8 mouse cellular contexts compared by ENCODE assay signal in genomic region chr11:5099576-5100183, GRCm38 (mm10). TPM values are rescaled to one million over a fixed set of nuclear protein-coding genes. Genes with fewer than 3 reads are reported as not detected.
A peak's percentile ranks its signal among the peaks of the same experiment; 100 is the strongest.
DNase-seq lines count a peak whose midpoint lies in the region; ATAC-seq and TF ChIP-seq lines count a peak whose summit lies in the region.

No protein-coding gene starts in this region.

- peak; percentile 91 for DNase-seq in 416B (ENCODE audit: low read depth)
- DNase-seq in adrenal gland, postnatal 4 days (ENCODE audit: low spot score in 2 of 2): peak; percentile 44 to 76
- peak; percentile 95 for DNase-seq in heart, embryonic 10.5 days (ENCODE audit: low spot score)
- peak; percentile 84 for DNase-seq in midbrain, postnatal 0 days (ENCODE audit: low spot score)
- peak; percentile 75 to 86 for DNase-seq in spleen, postnatal 10 days (ENCODE audit: low spot score in 2 of 2)

- H3K4me3 ChIP-seq in embryonic facial prominence, embryonic 15.5 days (replicated peaks): peak overlapping the region; percentile 67
- H3K4me3 ChIP-seq in heart, embryonic 10.5 days: peak overlapping the region; percentile 99
- H3K4me3 ChIP-seq in kidney, embryonic 15.5 days (replicated peaks): peak overlapping the region; percentile 72
- peak overlapping the region; percentile 98 for H3K4me3 ChIP-seq in limb, embryonic 15.5 days
- H3K4me3 ChIP-seq in midbrain, postnatal 0 days (ENCODE audit: low read depth, low read length): peak overlapping the region; percentile 99

- TF ChIP-seq CTCF in midbrain, postnatal 0 days (IDR thresholded peaks at IDR 0.05): no peak

- no peaks in the 10 kb centered on the region for H3K9me3 ChIP-seq in embryonic facial prominence, embryonic 15.5 days (replicated peaks)
- H3K9me3 ChIP-seq in heart, embryonic 10.5 days: no peaks in the 10 kb centered on the region
- no peaks in the 10 kb centered on the region for H3K9me3 ChIP-seq in kidney, embryonic 15.5 days (replicated peaks)
- no peaks in the 10 kb centered on the region for H3K9me3 ChIP-seq in limb, embryonic 15.5 days
- H3K9me3 ChIP-seq in midbrain, postnatal 0 days (ENCODE audit: low read length): no peaks in the 10 kb centered on the region

- H3K9ac ChIP-seq in embryonic facial prominence, embryonic 15.5 days: peak overlapping the region; percentile 84
- H3K9ac ChIP-seq in kidney, embryonic 15.5 days: peak overlapping the region; percentile 89
- peak overlapping the region; percentile 99 for H3K9ac ChIP-seq in limb, embryonic 15.5 days
- H3K9ac ChIP-seq in midbrain, postnatal 0 days (replicated peaks; ENCODE audit: low read length, poor library complexity, severe bottlenecking): peak overlapping the region; percentile 98

- peaks cover 36% of the 10 kb centered on the region for H3K4me1 ChIP-seq in embryonic facial prominence, embryonic 15.5 days
- peaks cover 27% of the 10 kb centered on the region for H3K4me1 ChIP-seq in heart, embryonic 10.5 days
- peaks cover 36% of the 10 kb centered on the region for H3K4me1 ChIP-seq in kidney, embryonic 15.5 days
- H3K4me1 ChIP-seq in limb, embryonic 15.5 days: peaks cover 31% of the 10 kb centered on the region
- H3K4me1 ChIP-seq in midbrain, postnatal 0 days (ENCODE audit: insufficient read depth, low read length): peaks cover 13% of the 10 kb centered on the region; the same call in 1 of the 2 replicates

- H3K27ac ChIP-seq in embryonic facial prominence, embryonic 15.5 days (replicated peaks): peak overlapping the region; percentile 99
- peak overlapping the region; percentile 100 for H3K27ac ChIP-seq in heart, embryonic 10.5 days
- peak overlapping the region; percentile 96 for H3K27ac ChIP-seq in kidney, embryonic 15.5 days
- H3K27ac ChIP-seq in limb, embryonic 15.5 days: peak overlapping the region; percentile 99
- peak overlapping the region; percentile 97 for H3K27ac ChIP-seq in midbrain, postnatal 0 days (ENCODE audit: low read depth, low read length)

- H3K36me3 ChIP-seq in embryonic facial prominence, embryonic 15.5 days: peaks cover 12% of the 10 kb centered on the region; the same call in 1 of the 2 replicates
- H3K36me3 ChIP-seq in heart, embryonic 10.5 days: peaks cover 25% of the 10 kb centered on the region
- peaks cover 20% of the 10 kb centered on the region for H3K36me3 ChIP-seq in kidney, embryonic 15.5 days
- H3K36me3 ChIP-seq in limb, embryonic 15.5 days: peaks cover 17% of the 10 kb centered on the region
- H3K36me3 ChIP-seq in midbrain, postnatal 0 days (ENCODE audit: insufficient read depth, low read length): peaks cover 13% of the 10 kb centered on the region

- peak; percentile 76 for ATAC-seq in embryonic facial prominence, embryonic 15.5 days (ENCODE audit: insufficient number of reproducible peaks, low FRiP score, low TSS enrichment, low read depth)
- peak; percentile 77 for ATAC-seq in kidney, embryonic 15.5 days (replicated peaks; ENCODE audit: low FRiP score)
- ATAC-seq in limb, embryonic 15.5 days (ENCODE audit: insufficient number of reproducible peaks, low FRiP score, low TSS enrichment, low read depth): peak; percentile 80
- ATAC-seq in midbrain, postnatal 0 days (ENCODE audit: low FRiP score): peak; percentile 60

- under 1% methylated on average over 31 of the region's 31 CpGs for WGBS in embryonic facial prominence, embryonic 15.5 days
- WGBS in heart, embryonic 10.5 days: under 1% methylated on average over 31 of the region's 31 CpGs
- under 1% methylated on average over 27 of the region's 31 CpGs for WGBS in kidney, embryonic 15.5 days
- WGBS in limb, embryonic 15.5 days: under 1% methylated on average over 29 of the region's 31 CpGs
- WGBS in midbrain, postnatal 0 days: under 1% methylated on average over 23 of the region's 31 CpGs

- H3K4me2 ChIP-seq in embryonic facial prominence, embryonic 15.5 days (replicated peaks): peak overlapping the region; percentile 86
- H3K4me2 ChIP-seq in kidney, embryonic 15.5 days: peak overlapping the region; percentile 76
- peak overlapping the region; percentile 83 for H3K4me2 ChIP-seq in limb, embryonic 15.5 days
- H3K4me2 ChIP-seq in midbrain, postnatal 0 days (ENCODE audit: low read depth, low read length, poor library complexity, severe bottlenecking): peak overlapping the region; percentile 67

- H3K27me3 ChIP-seq in embryonic facial prominence, embryonic 15.5 days: no peaks in the 10 kb centered on the region
- H3K27me3 ChIP-seq in heart, embryonic 10.5 days (ENCODE audit: insufficient read depth, poor library complexity, severe bottlenecking): no peaks in the 10 kb centered on the region
- H3K27me3 ChIP-seq in kidney, embryonic 15.5 days: no peaks in the 10 kb centered on the region
- no peaks in the 10 kb centered on the region for H3K27me3 ChIP-seq in limb, embryonic 15.5 days
- H3K27me3 ChIP-seq in midbrain, postnatal 0 days (ENCODE audit: insufficient read depth, low read length): no peaks in the 10 kb centered on the region

RNA-seq across cellular contexts. Expression of gene Ewsr1, which starts 0.6 kb away (rescaled TPM):
- total RNA-seq in adrenal gland, postnatal 4 days (2021): 100 to 1,000 TPM; 523 to 585 TPM
- polyA plus RNA-seq in embryonic facial prominence, embryonic 15.5 days (2015; fragmentation: Nextera tagmentation; extraction: Ambion mirVana): 691 and 729 TPM in 2 replicates
- polyA plus RNA-seq in heart, embryonic 10.5 days (2016; fragmentation: Nextera tagmentation; extraction: Ambion mirVana): 569 and 680 TPM in 2 replicates
- 788 and 840 TPM in 2 replicates for polyA plus RNA-seq in kidney, embryonic 15.5 days (2015; fragmentation: Nextera tagmentation; extraction: Ambion mirVana)
- 655 and 680 TPM in 2 replicates for polyA plus RNA-seq in limb, embryonic 15.5 days (2015; fragmentation: Nextera tagmentation; extraction: Ambion mirVana)
- total RNA-seq in midbrain, postnatal 0 days (2014; rRNA removed): 315 and 338 TPM in 2 replicates
- 353 and 371 TPM in 2 replicates for polyA plus RNA-seq in midbrain, postnatal 0 days (2015; fragmentation: Nextera tagmentation; extraction: Ambion mirVana)

RNA-seq across cellular contexts. Expression of gene Rhbdd3, which starts 1.0 kb away (rescaled TPM):
- total RNA-seq in adrenal gland, postnatal 4 days (2021): 10 to 100 TPM; 29.5 to 34.1 TPM
- 28.8 and 29.4 TPM in 2 replicates for polyA plus RNA-seq in embryonic facial prominence, embryonic 15.5 days (2015; fragmentation: Nextera tagmentation; extraction: Ambion mirVana)
- polyA plus RNA-seq in heart, embryonic 10.5 days (2016; fragmentation: Nextera tagmentation; extraction: Ambion mirVana): 34.2 and 35.0 TPM in 2 replicates
- 26.4 and 31.9 TPM in 2 replicates for polyA plus RNA-seq in kidney, embryonic 15.5 days (2015; fragmentation: Nextera tagmentation; extraction: Ambion mirVana)
- polyA plus RNA-seq in limb, embryonic 15.5 days (2015; fragmentation: Nextera tagmentation; extraction: Ambion mirVana): 23.1 and 26.1 TPM in 2 replicates
- 48.0 and 67.1 TPM in 2 replicates for total RNA-seq in midbrain, postnatal 0 days (2014; rRNA removed)
- polyA plus RNA-seq in midbrain, postnatal 0 days (2015; fragmentation: Nextera tagmentation; extraction: Ambion mirVana): 50.4 and 54.6 TPM in 2 replicates

RNA-seq across cellular contexts. Expression of gene Gas2l1, which starts 34.6 kb away (rescaled TPM):
- total RNA-seq in adrenal gland, postnatal 4 days (2021): 10 to 100 TPM; 39.2 to 39.8 TPM
- 39.0 and 43.3 TPM in 2 replicates for polyA plus RNA-seq in embryonic facial prominence, embryonic 15.5 days (2015; fragmentation: Nextera tagmentation; extraction: Ambion mirVana)
- 27.0 and 34.4 TPM in 2 replicates for polyA plus RNA-seq in heart, embryonic 10.5 days (2016; fragmentation: Nextera tagmentation; extraction: Ambion mirVana)
- polyA plus RNA-seq in kidney, embryonic 15.5 days (2015; fragmentation: Nextera tagmentation; extraction: Ambion mirVana): 33.1 and 34.6 TPM in 2 replicates
- 32.3 and 34.4 TPM in 2 replicates for polyA plus RNA-seq in limb, embryonic 15.5 days (2015; fragmentation: Nextera tagmentation; extraction: Ambion mirVana)
- 33.8 and 43.8 TPM in 2 replicates for total RNA-seq in midbrain, postnatal 0 days (2014; rRNA removed)
- 17.6 and 18.5 TPM in 2 replicates for polyA plus RNA-seq in midbrain, postnatal 0 days (2015; fragmentation: Nextera tagmentation; extraction: Ambion mirVana)

RNA-seq across cellular contexts. Expression of gene Rasl10a, which starts 41.8 kb away (rescaled TPM):
- total RNA-seq in adrenal gland, postnatal 4 days (2021): 1 to 10 TPM in 1 of 2 experiments, under 1 TPM in 1; 0.65 to 1.2 TPM
- polyA plus RNA-seq in embryonic facial prominence, embryonic 15.5 days (2015; fragmentation: Nextera tagmentation; extraction: Ambion mirVana): 4.1 TPM in 2 replicates
- 1.1 and 1.4 TPM in 2 replicates for polyA plus RNA-seq in heart, embryonic 10.5 days (2016; fragmentation: Nextera tagmentation; extraction: Ambion mirVana)
- polyA plus RNA-seq in kidney, embryonic 15.5 days (2015; fragmentation: Nextera tagmentation; extraction: Ambion mirVana): 2.8 and 4.2 TPM in 2 replicates
- 7.1 and 8.6 TPM in 2 replicates for polyA plus RNA-seq in limb, embryonic 15.5 days (2015; fragmentation: Nextera tagmentation; extraction: Ambion mirVana)
- total RNA-seq in midbrain, postnatal 0 days (2014; rRNA removed): 3.1 and 6.2 TPM in 2 replicates
- polyA plus RNA-seq in midbrain, postnatal 0 days (2015; fragmentation: Nextera tagmentation; extraction: Ambion mirVana): 3.6 and 4.6 TPM in 2 replicates

RNA-seq across cellular contexts. Expression of gene Emid1, which starts 52.4 kb away (rescaled TPM):
- total RNA-seq in adrenal gland, postnatal 4 days (2021): 10 to 100 TPM; 16.2 to 31.4 TPM
- 64.0 and 67.1 TPM in 2 replicates for polyA plus RNA-seq in embryonic facial prominence, embryonic 15.5 days (2015; fragmentation: Nextera tagmentation; extraction: Ambion mirVana)
- polyA plus RNA-seq in heart, embryonic 10.5 days (2016; fragmentation: Nextera tagmentation; extraction: Ambion mirVana): 11.8 and 14.6 TPM in 2 replicates
- polyA plus RNA-seq in kidney, embryonic 15.5 days (2015; fragmentation: Nextera tagmentation; extraction: Ambion mirVana): 190 and 191 TPM in 2 replicates
- polyA plus RNA-seq in limb, embryonic 15.5 days (2015; fragmentation: Nextera tagmentation; extraction: Ambion mirVana): 39.1 and 41.0 TPM in 2 replicates
- total RNA-seq in midbrain, postnatal 0 days (2014; rRNA removed): 4.8 and 10.8 TPM in 2 replicates
- polyA plus RNA-seq in midbrain, postnatal 0 days (2015; fragmentation: Nextera tagmentation; extraction: Ambion mirVana): 14.5 and 16.9 TPM in 2 replicates

Comparison
In these comparisons a context has a peak if more than half of its experiments do, and no peak if none do; other contexts are left out.
1. Peak in every context shown above with its lines: DNase-seq, ATAC-seq, H3K4me3 ChIP-seq and H3K27ac ChIP-seq.